Mouse (Mus musculus): ENCODE measurements at regions not wholly inside any gene's neighbourhood (a gene's known extent, or its start where the extent isn't known, plus 50 kb on each side); places are given as distances from the start of the nearest gene placed in this dataset.

DNA sequence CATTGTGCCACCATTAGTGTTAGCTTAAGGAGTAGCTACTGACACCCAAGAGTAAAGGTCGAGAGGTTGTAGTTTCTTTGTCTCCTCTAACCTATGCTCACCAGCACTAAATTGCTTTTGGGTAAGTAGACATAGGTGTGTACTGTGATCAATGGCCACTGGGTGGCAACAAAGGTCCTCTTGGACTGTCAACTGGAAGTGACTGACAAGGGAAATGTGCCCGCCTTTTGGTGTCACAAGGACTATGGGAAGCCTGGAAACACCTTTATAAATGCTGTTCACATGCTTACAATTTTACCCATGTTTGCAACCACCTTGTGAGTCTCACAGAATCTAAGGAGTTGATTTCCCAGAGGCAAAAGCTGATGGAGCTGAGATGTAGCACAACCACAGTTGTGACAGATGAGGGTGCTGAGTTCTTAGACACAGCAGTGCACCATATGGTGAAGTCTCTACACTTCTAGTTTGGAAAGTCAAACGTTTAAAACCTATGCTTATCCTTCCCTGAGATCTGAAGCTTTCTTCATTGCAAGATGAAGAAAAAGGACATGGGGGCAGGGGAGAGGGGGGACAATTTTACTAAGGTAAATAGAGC, 303.2 kb upstream of the Camk1g start:
- DNase-seq: peak; percentile 16

DNA sequence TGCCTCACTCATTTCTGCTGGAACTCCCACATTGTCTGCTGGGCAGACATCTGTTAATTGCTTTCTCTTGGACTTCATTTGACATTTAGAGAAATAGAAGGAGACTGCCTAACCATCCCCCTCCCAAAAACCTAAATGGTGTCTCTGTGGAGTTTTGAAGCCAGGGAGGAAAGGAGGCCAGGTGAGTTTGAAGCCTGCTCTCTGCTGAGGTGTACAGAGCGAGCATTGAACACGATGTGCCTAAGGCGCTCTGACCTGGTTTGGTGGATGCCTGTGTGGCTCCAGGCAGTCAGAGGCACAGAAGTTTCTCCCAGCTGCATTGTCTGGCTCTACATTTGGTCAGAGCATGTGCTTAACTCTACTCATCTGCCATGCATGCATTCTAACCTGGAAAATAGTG, 302.6 kb upstream of the Camk1g start:
- no peak for DNase-seq

DNA sequence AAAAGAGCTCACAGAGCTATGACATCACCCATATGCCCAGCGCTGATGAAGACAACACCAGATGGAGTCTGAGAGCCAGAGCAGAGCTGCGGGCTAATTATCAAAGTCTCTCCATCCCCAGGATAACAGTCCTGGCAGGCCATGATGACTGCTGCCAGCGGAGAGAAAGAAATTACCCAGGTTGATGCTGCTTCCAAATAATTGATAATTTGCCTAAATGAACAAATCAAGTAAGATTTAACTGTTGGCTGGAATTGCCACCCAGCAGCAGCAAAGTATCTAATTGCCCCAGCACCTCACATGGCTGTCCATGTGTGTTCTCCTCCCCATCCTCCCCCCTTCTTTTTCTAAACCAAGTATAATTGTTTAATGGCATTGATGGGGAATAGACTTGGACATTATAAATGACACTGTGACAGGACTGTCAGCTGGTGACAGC, 301.7 kb upstream of the Camk1g start:
- DNase-seq: no peak

DNA sequence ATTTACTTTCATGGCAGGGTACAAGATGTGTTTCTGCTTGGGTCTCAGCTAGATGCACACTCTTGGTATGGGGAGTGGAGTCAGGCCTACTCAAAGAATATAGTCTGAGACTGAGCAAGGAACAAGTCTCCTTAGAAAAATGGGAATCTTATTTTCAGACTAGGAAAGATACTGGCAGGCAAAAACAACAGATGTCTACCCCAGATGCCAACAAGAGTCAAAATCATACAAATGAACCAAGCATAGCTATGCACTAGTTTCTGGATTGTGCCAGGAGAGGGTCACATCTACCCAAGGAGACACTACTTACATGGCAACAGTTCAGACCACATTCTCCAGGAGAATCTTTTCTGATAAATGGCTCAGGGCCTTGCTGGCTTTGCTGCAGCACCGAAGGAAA, 300.9 kb upstream of the Camk1g start:
- DNase-seq: no peak

DNA sequence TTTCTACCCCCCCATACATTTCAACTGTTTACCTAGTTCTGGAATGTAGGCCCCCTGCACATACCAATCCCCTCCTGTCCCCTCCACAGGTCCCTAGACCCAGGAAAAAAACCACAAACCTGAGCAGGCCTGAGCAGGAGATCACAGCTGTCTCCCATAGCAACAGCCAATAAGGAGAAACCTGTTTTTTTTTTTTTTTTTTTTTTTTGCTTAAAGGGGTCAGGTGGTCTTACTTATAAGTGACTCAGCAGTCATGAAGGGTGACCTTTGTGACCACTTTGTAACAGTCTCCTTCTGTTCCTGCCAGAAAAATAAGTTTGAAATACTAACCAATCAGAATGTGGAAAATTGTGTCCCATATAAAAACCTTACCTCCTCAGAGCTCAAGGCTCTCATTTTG, 299.9 kb upstream of the Camk1g start:
- no peak for DNase-seq

DNA sequence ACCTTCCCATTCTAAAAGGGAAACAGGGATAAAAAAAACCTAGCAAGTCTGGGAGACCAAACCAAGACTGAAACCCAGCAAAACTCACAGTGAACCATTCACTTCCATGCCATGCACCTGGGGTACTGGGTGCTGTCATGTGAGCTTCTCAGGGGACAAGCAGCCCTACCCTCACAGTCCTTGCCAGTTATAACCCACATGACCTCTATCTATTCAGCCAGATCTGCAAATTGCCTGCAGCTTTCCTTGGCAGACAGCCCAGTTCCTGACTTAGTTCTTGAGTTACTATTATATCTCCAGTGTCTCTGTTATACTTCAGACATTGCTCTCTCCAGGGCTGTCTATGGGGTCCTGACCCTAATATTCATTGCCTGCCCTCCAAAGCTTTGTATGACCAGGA, 298.7 kb upstream of the Camk1g start:
- peak; percentile 34 for DNase-seq

DNA sequence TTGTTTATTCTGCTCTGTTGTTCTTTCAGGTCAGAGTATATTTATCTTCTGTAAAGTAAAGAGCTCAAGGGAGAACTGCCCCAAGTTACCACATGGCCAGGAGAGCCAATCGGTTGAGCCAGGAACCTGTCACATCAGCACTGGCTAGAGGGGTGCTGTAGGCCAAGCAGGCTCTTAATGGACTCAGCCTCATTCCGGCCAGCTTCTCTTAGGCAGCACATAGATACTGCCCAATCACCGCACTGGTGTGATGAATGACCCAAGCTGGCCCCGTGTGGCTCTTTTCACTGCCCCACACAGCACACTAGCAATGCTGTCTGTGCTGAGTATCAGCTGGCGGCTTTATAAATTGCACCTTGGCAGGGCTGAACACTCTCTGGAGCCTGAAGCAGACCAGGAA, 295.8 kb upstream of the Camk1g start:
- no peak for DNase-seq

DNA sequence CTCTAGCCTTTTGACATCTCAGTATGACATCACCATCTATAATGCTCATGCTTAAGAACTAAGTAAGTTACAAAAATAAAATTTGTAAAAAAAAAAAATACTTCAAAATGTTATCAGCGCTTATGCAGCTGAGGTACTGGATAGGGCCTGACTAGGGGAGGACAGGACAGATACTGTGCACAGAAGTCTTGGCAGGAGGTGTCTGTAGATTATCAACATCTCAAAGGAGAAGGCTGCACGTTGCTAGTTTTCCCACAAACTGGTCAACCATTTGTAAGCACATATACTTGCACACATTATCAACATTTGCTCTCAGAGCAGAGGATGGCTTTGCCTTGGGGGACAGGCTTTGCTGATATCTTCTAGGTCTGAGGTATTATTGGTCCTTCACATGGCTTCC, 294.5 kb upstream of the Camk1g start:
- DNase-seq: no peak

DNA sequence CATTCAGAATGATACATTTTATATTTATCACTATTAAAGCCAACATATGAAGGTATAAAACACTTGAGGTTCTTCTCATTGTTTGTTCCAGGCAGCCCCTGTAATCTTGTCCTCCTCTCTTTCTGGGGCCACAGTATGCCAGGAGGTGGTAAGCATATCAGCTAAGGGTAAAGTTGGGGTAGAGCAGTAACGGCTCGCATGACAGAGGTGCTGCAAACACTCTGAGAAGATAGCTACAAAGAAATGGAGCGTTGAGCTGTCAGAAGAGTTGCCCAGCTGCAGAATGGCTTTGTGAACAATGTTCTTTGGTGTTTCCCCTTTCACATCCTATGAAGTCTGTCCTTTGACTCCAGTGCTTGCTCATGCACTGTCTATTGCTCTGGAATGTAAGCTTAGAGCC, 293.5 kb upstream of the Camk1g start:
- DNase-seq: no peak

DNA sequence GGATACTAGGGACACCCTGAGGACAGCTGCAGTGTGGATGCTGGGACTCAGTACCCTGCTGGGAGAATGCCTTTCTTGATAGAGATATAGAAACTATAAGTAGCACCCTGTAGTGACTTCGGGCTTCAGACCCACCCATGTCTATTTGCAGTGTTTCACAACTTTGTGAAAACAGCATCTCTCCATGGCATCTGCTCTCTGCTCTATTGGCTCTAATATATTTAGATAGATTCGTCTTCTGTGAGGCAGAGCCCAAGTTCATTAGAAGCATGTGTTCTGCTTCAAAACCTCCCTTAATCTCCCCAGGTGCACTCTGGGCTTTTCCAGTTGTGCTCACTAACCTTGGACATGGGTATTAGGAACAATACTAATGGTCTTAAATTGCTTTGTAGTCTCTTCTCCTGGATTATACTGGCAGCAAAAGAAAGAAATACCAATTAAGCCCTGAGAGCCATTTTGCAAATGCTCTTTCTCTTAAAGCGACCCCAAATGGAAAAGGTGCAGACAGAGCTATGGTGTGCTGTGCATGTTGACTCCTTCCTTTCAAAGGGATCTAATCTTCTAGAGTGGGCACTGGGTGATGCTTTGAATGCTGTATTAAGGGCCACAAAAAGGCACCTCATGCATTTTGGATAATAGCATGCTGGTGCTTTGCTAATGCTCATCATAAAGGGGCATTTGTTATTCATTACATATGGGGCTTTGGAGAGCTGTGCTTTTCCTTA, 292.2 kb upstream of the Camk1g start:
- DNase-seq: no peak

DNA sequence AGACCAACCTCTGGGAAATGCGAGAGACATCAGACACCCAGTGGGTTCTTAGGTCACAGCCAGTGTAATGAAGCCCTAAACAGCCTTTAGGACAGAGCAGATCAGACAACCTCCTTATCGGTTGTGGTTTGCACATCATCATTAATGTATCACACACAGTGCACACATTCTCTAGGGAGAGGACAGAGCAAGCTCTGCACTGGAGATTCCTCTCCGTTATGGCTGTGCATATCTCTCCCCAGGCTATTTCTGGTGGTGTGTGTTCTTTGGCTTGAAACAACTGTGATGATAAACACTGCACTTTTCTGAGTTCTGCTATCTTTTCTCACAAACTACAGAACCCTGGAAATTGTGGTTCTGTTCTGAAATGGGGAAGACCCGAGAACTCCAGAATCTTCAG, 291.3 kb upstream of the Camk1g start:
- DNase-seq: no peak

DNA sequence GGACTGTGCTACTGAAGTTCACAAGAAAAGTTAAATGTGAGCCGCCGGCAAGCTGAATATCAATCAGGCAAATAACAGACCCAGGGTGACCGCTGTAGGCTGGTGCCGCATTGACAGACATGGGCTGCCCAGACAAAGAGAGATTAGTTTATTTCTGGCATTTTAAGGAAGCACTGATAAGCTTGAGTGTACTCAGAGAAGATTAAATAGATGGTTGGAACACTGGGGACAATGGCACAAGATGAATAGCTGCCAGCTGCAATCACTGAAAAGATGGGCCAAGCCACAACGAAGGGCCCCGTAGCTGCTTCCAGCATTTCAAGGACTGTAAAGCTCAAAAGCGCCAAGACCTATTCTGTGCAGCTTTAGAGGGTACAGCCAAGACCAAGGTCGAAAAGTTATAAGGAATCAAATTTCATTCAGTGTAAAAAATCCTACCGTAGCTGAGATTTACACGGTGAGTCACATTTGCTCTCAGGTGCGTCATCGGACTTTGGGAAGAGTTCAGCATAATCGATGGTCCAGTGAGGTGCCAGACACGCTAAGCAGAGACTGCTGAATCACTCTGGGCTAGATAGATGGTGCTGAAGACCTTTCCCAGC, 285.1 kb upstream of the Camk1g start:
- no peak for DNase-seq

DNA sequence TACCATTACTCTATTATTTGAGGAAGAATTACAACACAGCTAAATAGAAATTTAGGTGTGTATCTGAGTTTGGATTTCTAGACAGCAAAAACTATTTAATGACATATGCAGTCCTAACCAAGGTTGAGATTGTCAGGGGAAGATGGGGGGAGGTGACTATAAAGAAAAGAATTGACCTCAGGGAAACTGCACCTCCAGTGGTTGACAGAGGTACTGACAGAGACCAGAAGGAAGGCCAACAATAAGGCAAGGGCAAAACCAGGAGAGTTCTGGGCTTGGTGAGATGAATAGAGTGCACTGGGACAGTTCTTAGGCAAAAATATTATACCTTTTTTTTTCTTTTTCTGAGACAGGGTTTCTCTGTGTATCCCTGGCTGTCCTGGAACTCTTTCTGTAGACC, 280.2 kb upstream of the Camk1g start:
- DNase-seq: no peak

DNA sequence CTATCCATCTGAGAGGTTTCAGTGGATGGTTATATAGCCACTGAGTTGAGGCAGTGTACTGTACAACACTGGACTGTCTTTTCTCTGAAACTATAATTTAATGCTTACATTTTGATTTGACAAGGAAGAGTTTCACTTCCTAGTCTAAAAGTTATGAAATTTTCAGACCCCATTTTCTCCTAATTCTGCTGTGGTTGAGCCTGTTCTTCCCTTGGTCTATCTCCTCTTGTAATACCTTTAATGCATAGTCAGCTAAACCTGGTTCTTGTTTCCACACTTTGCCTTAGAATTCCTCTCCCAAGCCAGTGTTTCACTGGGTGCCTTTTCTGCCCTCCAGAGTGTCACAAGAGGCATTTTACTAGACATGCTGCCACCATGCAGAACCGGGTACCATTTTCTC, 279.3 kb upstream of the Camk1g start:
- no peak for DNase-seq

DNA sequence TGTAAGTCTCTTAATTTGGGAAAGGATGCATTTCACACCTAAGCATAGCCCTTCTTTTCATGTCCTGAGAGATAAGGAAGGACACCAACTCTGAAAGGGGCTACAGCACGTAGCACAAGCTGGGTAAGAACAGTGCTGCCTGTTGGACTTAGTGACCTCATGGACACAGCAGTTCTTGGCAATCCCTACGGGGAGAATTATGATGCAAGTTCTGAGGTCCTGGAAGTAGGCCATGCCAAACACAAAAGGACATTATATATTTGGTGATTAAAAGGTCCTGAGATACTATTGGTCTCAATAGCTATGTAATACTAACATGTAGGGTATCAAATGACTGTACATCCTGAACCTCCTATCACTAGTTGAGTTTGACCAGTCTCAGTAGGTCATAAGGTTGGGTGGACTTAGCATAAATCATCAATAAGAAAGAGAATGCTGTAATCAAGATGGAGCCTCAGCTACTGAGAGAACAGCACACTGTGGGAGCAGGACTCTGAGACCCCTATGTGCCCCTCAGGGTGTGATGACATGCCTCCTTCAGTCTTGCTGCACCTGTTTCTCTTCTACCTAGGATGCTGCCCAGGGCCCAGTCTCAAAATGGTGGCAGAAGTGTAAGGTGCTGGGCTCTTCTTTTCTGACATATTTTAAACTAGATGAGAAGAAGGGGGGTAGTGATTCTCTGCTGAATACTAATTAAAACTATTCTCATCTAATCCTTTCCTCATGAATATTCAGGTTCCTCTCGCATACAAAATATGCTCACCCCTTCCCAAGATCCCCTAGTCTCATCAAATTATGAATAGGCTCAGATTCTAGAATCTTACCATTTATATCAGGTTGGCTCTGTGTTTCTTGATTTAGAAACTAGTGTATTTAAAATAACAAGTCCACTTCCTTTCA, 277.5 kb upstream of the Camk1g start:
- DNase-seq: no peak

DNA sequence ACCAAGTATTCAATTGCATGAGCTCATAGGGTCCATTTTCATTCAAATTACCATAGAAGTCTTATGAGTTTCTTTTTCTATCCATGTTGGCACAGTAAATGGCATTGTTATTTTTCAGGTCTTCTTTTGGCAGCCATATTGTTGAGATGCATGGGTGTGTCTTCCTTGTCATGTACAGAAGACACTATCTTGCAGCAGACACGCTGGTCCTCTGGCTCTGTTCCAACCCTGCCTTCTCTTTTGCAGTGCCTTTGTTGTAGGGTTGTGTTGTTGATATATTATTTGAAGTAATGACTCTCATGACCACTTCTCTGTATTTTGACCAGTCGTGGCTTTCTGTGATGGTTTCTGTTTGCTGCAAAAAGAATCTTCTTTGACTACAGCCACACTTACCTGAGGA, 274.4 kb upstream of the Camk1g start:
- no peak for DNase-seq

DNA sequence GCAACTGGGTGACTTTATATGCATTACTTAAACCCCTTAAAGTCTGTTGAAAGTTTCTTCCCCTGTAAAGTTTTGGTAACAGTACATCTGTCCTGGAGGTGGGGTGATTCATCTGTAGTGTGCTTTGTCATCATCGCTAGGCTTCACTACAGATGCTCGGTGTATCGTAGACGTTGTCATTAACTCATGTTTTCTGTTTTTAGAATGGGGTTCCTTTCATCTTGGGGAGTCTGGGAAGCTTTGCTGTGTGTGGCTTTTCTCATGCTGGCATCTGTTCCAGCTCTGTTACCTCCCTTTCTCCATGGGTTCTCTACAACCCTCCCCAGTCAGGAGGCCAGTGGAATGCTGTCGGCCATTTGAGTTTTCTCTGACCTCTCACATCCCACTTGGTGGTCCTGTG, 266.4 kb upstream of the Camk1g start:
- DNase-seq: no peak

DNA sequence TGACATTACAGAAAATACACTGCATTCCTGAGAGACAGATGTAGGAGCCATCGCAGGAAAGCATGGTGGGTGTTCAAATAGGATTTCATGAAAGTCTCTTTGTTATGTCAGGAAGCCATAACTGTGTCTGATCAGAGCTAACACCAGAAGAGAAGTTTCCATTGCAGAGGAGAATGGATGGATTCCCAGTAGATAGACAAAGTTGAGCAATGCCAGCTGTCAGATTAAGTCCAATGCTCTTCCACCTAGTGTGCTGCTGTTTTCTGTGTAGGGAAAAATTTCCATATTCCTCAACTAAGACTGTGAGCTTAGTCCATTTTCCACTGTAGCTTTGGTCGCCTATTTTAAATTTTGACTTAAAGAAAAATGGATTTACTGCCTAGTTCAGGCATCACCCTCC, 262.0 kb upstream of the Camk1g start:
- no peak for DNase-seq

DNA sequence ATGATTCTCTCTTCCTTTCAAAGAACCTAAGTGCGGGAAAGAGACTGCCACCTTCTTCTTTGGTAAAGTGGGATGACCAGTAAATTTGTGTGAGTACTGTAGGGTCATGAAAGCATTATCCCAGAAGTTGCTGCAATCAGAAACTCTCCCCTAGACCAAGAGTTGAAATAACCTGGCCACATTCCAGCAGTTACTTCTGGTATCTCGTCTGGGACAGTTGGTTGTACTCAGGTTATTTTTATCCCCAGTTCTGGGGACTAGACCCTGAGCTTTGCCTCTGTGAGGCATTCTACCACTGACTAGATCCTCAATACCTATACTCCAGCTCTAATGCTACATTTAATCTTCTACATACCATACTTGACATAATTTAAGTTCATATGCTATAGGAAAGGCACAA, 259.8 kb upstream of the Camk1g start:
- DNase-seq: no peak

DNA sequence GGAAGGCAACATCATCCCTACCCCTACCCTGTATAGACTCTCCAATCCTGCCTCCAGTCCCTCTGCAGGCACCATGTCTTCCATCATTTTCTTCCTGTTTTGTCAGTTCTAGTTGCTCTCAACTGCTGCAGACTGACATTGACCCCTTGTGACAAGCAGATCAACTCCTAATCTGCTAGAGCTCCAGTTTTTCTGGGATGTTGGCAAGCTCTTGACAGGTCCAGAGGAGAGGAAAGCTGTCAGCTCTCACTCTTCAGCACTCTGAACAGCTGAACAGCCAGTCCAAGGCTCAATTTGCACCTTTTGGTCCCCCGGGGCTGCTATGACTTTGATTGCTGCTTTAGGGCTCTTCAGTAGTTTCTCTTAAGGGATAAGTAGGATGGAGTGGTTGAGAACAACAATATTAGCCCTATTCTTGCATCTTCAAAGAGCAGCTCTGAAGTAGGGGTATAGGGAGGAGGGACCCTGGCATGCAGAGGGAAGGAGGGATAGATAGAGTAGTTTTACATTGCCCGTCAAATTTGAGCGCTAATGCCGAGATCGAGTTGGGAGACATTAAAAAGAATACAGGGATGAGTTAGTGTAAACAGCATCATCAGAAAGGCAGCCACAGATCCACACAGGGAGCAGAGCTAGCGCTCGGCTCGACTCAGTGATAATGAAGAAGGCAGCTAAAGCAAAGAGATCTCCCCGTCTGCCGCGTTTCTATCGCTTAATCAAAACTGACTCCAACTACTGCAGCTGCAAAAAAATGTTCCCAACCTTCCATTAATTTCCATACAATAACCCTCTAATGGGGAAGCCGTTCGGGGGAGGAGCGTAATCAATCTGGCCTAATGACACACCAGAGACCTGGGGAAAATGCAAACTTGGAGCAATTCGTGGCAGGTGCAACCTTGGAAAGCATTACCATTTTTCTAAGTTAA, 257.1 kb upstream of the Camk1g start:
- DNase-seq: no peak

DNA sequence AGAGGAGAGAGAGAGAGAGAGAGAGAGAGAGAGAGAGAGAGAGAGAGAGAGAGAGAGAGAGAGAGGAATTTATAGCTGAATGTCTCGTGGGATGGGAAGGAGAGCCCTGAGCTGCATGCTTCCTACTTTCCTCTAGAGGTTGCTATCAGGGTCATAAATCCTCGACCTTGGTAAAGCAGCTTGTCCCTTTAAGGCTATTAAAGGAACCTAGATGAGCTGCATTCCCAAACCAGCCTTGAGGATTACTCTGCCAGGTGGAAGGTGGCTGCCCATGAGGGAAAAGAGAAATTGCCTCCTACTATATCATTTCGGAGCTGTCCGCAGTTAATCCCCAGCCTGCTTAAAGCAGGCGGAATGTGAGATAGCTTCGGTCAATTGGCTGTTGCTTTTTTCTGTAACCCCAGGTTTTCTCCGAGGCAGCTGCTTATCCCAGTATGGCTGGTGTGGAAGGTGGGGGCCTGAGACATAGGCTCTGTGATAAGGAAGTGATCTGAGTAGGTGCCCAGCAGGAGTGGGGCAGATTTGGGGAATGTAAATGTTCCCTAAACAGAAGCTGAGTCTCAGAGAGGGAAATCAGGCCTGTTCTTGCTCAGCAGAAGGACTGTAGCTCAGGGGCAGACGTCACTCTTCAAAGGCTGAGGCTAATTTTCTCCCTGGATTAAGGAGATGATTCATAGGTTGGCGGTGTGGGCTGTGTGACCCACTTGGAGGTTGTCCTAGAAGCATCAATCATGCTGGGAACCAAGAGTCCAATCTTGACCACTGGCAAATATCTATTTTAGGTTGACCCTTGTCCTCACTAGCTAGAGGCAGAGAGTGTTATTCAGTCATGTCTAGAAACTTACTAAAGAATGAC, 255.2 kb upstream of the Camk1g start:
- DNase-seq: peak; percentile 53

Measured in kidney, adult 11 months (tissue).